ENCODE assay signal across 18 mouse cellular contexts in the genomic region with DNA sequence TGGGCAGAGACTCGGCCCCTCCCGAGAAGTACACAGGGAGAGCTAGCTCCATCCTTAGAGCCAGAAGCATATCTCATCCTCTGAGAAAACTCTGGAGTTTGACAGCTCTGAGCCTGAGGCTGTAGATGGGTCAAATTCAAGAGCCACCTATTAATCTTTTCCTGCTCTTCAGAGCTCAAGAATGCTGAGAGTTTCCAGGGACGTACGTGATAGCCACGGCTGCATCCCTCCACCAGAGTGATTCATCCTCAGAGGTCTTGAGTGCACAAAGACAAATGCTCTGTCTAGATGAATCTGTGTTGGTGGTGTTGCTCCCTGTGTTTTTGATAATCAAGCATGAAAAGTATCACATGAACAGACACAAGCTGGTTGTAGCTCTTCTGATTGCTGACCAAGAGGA. TPM values are rescaled to one million over a fixed set of nuclear protein-coding genes. Genes with fewer than 3 reads are reported as not detected.
DNase-seq lines count a peak whose midpoint lies in the region; ATAC-seq and TF ChIP-seq lines count a peak whose summit lies in the region.
"Had no signal": no experiment of that assay in that cellular context is flagged by ENCODE, and none has a peak within 500 bp of the region (broad histone marks: within the 10 kb centered on the region; RNA-seq: fewer than 3 reads in every experiment).

No protein-coding gene starts in this region.

- no peak for TF ChIP-seq POLR2A in heart, adult 2 months (IDR thresholded peaks at IDR 0.05; ENCODE audit: insufficient read depth, low read depth, low read length)

- intact Hi-C loops in heart, adult 2 months (cut with DNase I): no loop called here

- 47% methylated on average over 5 of the region's 5 CpGs for WGBS in heart, embryonic 12.5 days
- 50% methylated on average over 5 of the region's 5 CpGs for WGBS in heart, adult 2 months

- H3K27me3 ChIP-seq in heart, embryonic 12.5 days (replicated peaks): no peaks in the 10 kb centered on the region
- H3K27me3 ChIP-seq in heart, adult 2 months (ENCODE audit: control insufficient read depth, insufficient read depth, low read length): no peaks in the 10 kb centered on the region
- H3K27me3 ChIP-seq: CH12.LX; embryonic facial prominence, embryonic 12.5 days; forebrain, embryonic 15.5 days; heart, embryonic 13.5 days; hindbrain, embryonic 15.5 days had no signal

- H3K36me3 ChIP-seq in heart, embryonic 12.5 days: no peaks in the 10 kb centered on the region
- H3K36me3 ChIP-seq in heart, adult 2 months (ENCODE audit: control insufficient read depth, insufficient read depth, low read length): no peaks in the 10 kb centered on the region
- H3K36me3 ChIP-seq: embryonic facial prominence, embryonic 12.5 days; forebrain, embryonic 15.5 days; heart, embryonic 13.5 days; hindbrain, embryonic 15.5 days had no signal

- H3K79me2 ChIP-seq in heart, adult 2 months (replicated peaks; ENCODE audit: control insufficient read depth, insufficient read depth, low read length): no peaks in the 10 kb centered on the region

- no peak overlapping the region for H3K4me3 ChIP-seq in heart, embryonic 12.5 days
- no peak overlapping the region for H3K4me3 ChIP-seq in heart, adult 2 months
- H3K4me3 ChIP-seq: embryonic facial prominence, embryonic 12.5 days; forebrain, embryonic 15.5 days; heart, embryonic 13.5 days; hindbrain, embryonic 15.5 days had no signal

- no peaks in the 10 kb centered on the region for H3K4me1 ChIP-seq in heart, embryonic 12.5 days (replicated peaks)
- H3K4me1 ChIP-seq in heart, adult 2 months (ENCODE audit: control insufficient read depth, insufficient read depth, low read length): no peaks in the 10 kb centered on the region
- H3K4me1 ChIP-seq: embryonic facial prominence, embryonic 12.5 days; forebrain, embryonic 15.5 days; heart, embryonic 13.5 days; hindbrain, embryonic 15.5 days had no signal

- TF ChIP-seq EP300 in heart, adult 2 months (IDR thresholded peaks at IDR 0.05; ENCODE audit: insufficient read depth, low read depth, low read length): no peak

- H3K9me3 ChIP-seq in heart, embryonic 12.5 days (replicated peaks): no peaks in the 10 kb centered on the region
- H3K9me3 ChIP-seq: embryonic facial prominence, embryonic 12.5 days; forebrain, embryonic 15.5 days; heart, embryonic 13.5 days; hindbrain, embryonic 15.5 days had no signal

- no peak for TF ChIP-seq CTCF in heart, adult 2 months (IDR thresholded peaks at IDR 0.05)

- no peak overlapping the region for H3K4me2 ChIP-seq in heart, embryonic 12.5 days
- H3K4me2 ChIP-seq: embryonic facial prominence, embryonic 12.5 days; forebrain, embryonic 15.5 days; heart, embryonic 13.5 days; hindbrain, embryonic 15.5 days had no signal

- 0 out of 2 replicates have a peak, but pooled peaks have one; percentile 15 for ATAC-seq in heart, embryonic 12.5 days (ENCODE audit: insufficient number of reproducible peaks, low FRiP score)
- ATAC-seq: forebrain, embryonic 15.5 days had no signal

- DNase-seq in heart, adult 2 months: no peak
- DNase-seq in Muller cell, postnatal 12 days (ENCODE audit: inconsistent ontology term): peak; percentile 93
- peak; percentile 7 for DNase-seq in retina, embryonic 14.5 days (ENCODE audit: low spot score)
- peak; percentile 18 for DNase-seq in yolk sac, embryonic 10.5 days (ENCODE audit: low spot score)
- DNase-seq in layer of hippocampus, adult 9-11 months: no peak
- DNase-seq in adrenal gland, postnatal 10 days: no peak
- DNase-seq: adrenal gland, postnatal 14 days; cerebellum, adult 11-12 months; cerebellum, adult 9-10 months; cerebellum, postnatal 25 days; gastrocnemius, postnatal 36 days; heart, postnatal 36 days had no signal

- H3K9ac ChIP-seq in heart, embryonic 12.5 days: no peak overlapping the region
- H3K9ac ChIP-seq in heart, adult 2 months (ENCODE audit: low read depth, low read length): no peak overlapping the region
- H3K9ac ChIP-seq: embryonic facial prominence, embryonic 12.5 days; forebrain, embryonic 15.5 days; heart, embryonic 13.5 days; hindbrain, embryonic 15.5 days had no signal

- H3K27ac ChIP-seq in heart, embryonic 12.5 days (ENCODE audit: poor library complexity, severe bottlenecking): no peak overlapping the region
- H3K27ac ChIP-seq in heart, adult 2 months: no peak overlapping the region
- H3K27ac ChIP-seq: embryonic facial prominence, embryonic 12.5 days; forebrain, embryonic 15.5 days; heart, embryonic 13.5 days; hindbrain, embryonic 15.5 days had no signal

RNA-seq across cellular contexts. Expression of a gene that starts 38.6 kb away (rescaled TPM):
- polyA plus RNA-seq in heart, embryonic 12.5 days (2016; fragmentation: Nextera tagmentation; extraction: Ambion mirVana): 26.2 and 27.7 TPM in 2 replicates
- 10 to 100 TPM; 12.3 to 13.3 TPM for total RNA-seq in heart, adult 2 months (2021)
- 3.7 and 7.0 TPM in 2 replicates for polyA plus RNA-seq in heart, adult 2 months (2012; rRNA removed)
- 10 to 100 TPM; 27.3 to 28.0 TPM for total RNA-seq in adrenal gland, postnatal 10 days (2021)

RNA-seq across cellular contexts. Expression of a gene that starts 56.4 kb away (rescaled TPM):
- 10.6 and 11.0 TPM in 2 replicates for polyA plus RNA-seq in heart, embryonic 12.5 days (2016; fragmentation: Nextera tagmentation; extraction: Ambion mirVana)
- 10 to 100 TPM in 1 of 2 experiments, 1 to 10 TPM in 1; 7.2 to 10.2 TPM for total RNA-seq in heart, adult 2 months (2021)
- 2.6 and 5.9 TPM in 2 replicates for polyA plus RNA-seq in heart, adult 2 months (2012; rRNA removed)
- 10 to 100 TPM; 16.4 to 17.2 TPM for total RNA-seq in adrenal gland, postnatal 10 days (2021)

Comparison
In these comparisons a context has a peak if more than half of its experiments do, and no peak if none do; other contexts are left out.
1. DNase-seq: peak in Muller cell, postnatal 12 days (single experiment), retina, embryonic 14.5 days (single experiment) and yolk sac, embryonic 10.5 days (single experiment); none in heart, adult 2 months (0 of 2), layer of hippocampus, adult 9-11 months (single experiment) and adrenal gland, postnatal 10 days (single experiment).